Mouse (Mus musculus) gastrocnemius, adult 8-10 months (tissue): ENCODE measurements at regions not wholly inside any gene's neighbourhood (a gene's known extent, or its start where the extent isn't known, plus 50 kb on each side); places are given as distances from the start of the nearest gene placed in this dataset.
"Not testable (repeated sequence)": the region's sequence is repeated elsewhere in the genome, so short reads cannot be mapped to it uniquely, and the experiment has no call there.

ENCODE experiments used
- DNase-seq, 2 experiments: peaks; one replicate each; pipeline ENCODE4 v3.0.0; 2022; ENCODE audit warnings: low spot score in 2 of 2

DNA sequence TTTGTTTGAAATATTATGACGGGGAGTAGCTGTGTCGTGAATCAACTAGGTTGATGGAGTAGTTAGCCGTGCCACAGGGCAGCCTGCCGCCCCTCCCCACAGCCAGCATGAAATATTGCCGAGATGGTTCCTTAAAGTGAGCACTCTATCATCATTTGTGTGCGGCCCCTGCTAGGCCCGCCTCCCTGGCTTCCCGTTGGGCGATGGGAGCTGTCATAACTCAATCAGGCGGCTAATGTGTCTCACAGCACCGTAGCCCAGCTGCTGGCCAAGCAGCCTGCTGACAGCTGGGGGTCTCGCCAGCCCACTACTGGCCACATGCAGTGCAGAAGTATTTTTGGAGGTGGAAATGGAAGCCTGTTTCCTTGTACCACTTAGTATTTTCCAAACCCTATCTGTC, 140.9 kb downstream of the Sall1 start:
- DNase-seq = no peak

DNA sequence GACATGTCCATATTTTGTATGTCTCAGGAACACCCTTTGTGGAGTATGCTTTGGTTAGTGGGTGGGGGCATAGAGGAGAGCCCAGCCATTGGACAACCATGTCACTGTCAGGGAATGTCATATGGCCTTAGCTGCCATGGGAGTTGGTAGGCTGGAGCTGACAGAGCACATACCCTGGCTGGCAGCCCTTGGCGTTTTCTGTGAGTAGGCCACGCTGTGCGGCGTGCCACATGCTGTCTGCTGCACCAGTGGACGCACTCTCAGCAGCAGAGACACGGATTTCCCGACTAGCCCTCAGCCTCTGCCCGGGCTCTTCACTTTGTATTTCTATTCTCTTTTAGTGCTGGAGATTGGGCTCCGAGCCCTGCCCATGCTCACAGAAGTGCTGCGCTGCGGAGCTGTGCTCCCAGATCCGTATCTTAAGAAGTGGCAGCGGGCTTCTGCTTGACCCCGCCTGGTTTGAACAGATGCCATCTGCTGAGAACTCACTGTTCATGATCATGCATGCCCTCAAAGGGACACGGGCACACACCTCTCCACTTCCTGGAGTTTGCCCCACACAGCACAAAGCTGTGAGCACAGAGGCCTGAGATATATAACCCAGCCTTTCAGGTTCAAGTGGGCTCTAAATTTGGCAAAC, 160.1 kb downstream of the Sall1 start:
- no peak for DNase-seq

DNA sequence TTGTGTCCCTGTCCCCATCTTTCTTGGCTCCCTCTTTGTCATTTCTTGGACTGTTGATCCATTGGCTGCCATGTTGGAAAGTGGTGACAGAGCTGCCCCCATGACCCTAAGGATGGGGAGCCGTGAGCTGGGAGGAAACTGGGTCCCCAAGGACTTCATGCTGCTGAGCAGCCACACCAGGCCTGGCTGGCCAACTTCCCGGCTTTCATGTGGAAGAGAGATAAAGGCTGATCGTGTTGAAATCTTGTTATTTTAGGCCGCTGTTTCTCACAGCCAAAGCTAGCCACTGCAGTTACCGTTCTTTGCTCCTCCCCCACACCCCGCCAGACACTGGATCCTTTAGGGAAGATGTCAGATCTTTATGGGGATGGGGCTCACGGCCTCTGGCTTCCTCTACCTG, 164.1 kb downstream of the Sall1 start:
- no peak for DNase-seq

DNA sequence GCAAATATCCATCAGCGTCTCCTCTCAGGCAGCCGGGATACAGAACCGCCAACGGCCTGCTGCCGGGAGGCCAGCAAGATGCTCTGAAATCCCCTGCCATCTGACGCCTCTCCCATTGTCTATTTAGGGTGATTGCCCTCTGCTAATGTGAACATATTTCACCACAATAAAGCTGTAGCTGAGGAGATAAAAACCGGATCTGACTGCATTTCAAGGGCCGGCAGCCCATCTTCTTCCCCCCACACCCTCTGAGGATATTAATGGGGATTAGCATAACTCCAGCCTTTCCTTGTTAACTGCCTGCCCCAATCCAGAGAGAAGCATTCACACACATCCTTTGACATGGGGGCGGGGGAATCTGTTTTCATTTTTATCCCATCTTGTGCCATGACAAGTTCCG, 166.0 kb downstream of the Sall1 start:
- no peak for DNase-seq

DNA sequence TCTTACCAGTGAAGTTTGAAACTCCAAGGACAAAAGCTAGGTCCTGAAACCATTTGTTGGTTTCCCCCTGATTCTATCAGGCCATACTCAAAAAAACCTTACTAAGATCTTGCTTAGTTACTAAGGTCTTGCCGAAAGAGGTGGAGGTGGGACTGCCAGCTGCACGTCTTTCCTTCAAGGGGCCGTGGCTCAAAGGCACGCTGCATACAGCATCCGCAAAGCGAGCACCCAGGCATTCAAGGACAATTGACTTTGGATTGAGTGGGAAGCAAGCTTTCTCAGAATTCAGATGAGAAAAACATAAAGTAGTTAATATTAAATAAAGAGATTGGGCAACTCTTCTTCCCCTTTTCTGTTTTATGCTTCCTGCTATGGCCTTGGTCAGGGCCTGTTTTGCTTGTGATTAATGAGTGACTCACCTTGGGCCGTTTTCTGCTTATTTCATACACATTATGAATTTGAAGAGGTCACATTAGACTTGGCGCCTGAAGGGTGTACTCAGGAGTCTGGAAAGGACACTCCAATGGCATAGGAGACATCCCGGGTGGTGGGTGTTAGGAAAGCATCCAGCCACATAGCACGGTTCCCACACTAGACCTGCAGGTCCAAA, 166.1 kb downstream of the Cyld start:
- no peak for DNase-seq

DNA sequence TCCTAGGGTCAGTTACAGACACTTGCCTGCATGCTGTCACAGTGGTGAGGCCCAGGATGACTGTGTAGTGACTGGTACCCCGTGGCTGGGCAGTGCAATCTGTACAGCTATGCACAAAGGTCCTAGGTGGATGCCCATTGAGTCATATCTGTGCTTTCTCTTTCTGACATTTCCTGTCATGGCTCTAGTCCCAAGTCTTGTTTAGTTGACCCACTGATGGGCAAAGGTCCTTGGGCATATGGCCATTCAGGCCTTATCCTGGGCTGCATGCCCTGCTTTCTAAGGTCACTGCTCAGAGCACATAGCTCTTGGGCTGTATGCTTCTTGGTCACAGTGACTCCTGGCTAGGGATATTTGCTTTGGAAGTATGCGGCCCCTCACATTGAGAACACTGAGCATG, 160.4 kb downstream of the Cyld start:
- DNase-seq = no peak

DNA sequence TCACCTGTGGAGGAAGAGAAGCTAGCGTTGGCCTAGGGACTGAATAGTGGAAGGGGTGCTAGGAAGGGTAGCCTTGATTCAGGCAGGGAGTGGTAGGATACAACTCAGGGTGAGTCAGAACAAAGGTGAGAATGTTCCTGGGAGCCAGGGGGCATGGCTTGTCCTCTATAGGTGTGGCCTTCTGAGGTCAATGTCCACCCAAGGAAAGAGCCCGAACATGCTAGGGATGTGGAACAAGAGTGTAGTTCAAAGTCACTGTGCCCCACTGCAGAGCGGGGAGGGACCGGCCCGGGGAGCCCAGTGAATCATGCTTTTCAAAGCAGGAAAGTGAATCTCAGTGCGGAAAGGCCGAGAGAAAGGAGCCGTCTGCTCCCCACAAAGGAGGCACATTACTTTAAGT, 156.4 kb downstream of the Cyld start:
- no peak for DNase-seq

DNA sequence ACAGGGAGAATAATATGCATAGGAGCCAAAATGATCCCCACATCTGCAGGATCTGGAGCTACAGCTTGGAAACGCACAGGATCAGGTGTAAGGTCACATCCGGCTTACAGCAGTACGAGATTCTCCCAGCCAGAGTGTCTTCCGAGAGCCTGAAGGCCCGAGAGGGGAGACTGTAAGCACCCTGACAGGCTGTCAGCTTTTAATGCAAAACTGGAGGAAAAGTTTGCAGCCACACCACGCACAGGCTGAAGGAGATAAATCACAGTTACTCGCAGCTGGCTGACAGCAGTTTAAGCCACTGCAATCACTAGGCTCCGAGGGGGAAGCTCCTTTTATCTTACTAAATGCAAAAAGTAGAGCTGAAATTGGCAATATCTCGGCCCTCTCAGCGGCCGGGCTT, 149.1 kb downstream of the Cyld start:
- no peak for DNase-seq

DNA sequence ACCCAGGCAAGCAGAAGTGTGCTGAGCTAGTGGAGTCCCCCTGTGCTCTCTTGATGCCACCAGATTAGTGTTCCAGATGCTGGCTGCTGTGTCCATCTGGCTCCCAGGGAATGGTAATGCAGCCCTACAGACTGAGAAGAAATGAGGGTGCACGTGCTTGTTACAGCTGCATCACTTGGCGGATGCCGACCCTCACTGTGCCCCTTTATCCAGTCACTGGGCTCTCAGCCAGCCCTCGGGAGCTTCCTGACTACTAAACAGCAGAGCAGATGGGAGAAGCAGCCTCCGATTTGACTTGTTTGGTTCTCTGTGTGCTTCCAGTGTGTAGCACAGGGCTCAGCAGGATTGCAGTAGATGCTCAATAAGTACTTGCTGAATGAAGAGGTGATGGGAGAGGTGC, 147.5 kb downstream of the Cyld start:
- DNase-seq = no peak

DNA sequence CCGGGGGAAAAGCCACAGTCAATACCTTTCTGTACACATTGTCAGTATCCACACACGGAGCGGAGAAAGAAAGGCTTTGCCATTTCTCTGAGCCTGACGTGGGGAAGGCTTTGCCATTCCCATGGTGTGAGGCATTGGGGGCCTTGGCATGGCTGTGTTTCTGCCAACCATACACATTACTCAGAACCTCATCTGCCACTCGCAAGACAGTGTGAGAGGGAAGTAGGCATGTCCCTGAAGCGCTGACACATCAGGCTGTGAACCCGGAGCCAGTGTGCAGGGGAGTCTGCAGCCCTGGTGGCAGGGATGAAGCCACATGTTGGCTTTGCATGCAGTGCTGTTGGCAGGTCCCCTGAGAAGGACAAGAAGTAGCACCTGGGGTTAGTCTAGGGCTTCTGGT, 145.6 kb downstream of the Cyld start:
- DNase-seq = no peak

DNA sequence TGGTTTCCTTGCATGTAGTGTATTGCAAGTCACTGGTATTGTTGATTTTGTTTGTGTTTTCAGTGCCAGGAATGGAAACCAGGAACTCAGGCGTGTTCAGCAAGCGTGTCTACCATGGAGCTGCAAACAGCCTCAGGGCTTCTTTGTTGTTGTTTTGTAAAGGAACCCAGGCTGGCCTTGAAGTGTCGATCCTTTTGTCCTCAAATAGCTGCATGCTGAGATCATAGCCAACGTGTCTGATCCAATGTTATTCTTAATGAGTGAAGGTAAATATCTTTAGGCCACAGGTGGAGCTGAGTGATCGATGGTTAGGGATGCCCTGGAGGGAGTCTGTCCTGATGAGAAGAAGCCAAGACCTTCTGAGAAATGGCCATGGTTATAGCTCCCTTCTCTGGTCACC, 143.3 kb downstream of the Cyld start:
- no peak for DNase-seq

DNA sequence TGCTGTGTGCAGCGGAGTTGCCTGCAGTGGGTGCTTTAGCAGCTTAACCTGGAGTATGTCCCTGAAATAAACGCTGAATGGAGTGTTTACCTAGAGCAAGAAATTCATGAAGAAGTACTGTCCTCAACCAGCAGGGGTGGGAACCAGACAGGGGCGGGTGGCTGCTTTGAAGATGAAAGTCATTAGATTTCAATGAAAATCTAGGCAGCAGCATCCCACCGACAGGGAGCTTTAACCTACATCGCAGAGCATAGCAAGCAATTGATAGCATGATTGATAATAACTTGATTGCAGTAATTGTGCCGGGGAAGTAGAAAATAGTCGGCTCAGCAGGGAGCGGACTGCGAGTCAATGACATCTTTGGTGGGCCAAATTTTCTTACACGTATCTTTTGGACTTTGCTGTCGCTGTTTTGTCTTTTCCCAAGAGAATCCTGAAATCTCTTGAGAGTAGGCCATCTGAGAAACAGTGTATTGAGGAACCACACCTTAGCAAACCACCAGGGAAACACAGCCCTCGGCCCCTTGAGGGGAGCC, 139.0 kb downstream of the Cyld start:
- DNase-seq = no peak

DNA sequence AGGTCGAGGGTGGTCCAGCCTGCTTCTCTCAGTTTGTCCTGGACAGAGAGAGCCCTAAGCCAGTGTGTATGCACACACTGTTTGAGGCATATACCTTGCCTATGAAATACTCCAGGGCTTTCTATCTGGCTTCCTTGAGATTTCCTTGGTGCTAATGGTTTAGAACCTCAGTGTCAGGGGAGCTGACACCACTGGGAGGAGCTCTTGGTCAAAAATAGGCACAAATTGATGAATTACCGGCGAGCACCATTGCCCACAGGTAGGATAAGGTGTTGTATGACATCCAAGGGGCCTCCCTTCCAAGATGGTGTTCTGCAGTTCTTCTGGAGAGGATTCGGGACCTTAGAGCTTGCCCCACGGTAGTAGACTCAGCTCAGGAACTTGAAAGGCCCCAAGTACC, 129.0 kb downstream of the Cyld start:
- DNase-seq = no peak

DNA sequence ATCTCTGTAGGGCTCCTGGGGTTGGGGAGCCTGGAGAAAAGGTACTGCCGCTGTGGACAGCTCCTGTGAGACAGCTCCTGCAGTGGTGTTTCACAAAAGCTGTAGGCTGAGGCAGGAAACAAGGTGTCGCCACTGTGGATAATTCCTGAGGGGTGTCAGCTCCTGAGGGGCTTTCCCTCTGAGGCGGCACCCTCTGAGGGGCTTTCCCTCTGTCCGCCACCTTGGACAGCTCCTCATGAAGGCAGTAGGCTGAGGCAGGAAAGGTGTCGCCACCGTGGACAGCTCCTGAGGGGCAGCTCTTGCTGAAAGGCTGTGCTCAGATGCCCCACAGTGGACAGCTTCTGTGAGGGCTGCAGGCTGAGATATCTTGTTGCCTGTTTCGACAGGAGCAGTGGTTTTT, 127.1 kb downstream of the Cyld start:
- DNase-seq = no peak

DNA sequence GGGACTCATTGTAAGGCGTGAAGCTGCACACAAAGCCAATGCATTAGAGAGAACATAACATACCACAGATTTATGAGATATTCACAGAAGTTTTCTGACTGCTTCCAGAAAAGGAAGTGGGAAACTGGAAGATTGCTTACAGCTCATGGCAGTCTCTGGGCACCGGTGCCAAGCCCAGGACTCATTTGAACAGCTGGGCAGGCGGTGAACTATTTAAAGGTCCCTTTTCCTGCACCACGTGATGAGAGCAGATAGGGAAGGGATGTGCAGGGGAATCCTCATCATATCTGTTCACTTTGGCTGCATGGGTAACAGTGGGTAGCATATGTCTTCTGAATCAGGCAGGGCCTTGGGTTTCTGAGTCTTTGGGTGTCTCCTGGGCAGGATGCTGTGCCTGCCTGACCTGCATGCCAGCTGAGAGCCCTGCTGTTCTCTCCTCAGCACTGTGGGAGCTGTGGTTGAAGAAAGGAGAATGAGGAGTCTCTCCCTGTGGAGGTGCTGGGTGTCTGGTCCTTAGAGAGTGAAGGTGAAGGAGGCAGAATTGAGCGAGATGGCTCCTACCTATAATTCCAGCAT, 123.5 kb downstream of the Cyld start:
- DNase-seq = no peak

DNA sequence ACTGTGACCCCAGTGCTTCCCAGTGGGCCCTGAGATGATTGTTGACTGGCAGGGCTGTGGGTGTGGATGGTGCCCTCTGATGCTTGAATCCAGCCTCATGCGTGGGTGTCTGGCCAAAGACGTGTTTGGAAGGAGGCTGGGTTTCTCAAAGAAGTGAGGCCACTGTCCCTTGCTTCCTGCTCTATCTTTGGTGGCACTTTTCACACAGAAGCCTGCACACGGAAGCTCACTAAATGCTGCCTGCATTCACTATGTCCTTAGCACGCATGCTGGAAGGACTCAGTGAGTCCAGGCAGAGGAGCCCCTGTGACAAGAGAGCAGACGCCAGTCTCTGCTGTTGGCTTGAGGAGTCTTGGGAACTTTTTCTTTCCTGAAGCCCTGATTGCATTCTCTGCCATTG, 119.6 kb downstream of the Cyld start:
- DNase-seq = no peak

DNA sequence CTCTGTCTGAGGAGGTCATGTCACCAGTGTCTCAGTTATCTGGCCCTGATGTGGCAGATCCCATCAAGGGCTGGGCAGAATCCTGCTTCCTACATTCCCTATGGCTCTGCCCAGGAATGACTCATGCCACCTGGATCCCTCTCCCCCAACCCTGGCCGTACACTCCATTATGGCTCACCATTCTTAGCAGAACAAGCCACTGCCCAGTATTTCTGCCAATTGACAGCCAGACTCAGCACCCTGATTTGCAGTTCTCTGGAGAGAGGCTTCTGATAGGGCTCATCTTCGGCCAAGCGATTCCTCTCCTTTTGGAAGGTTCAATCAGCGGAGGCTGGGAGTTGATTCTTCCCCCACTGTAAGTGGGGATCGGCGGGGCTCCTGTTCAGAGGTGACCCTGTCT, 117.4 kb downstream of the Cyld start:
- DNase-seq = no peak

DNA sequence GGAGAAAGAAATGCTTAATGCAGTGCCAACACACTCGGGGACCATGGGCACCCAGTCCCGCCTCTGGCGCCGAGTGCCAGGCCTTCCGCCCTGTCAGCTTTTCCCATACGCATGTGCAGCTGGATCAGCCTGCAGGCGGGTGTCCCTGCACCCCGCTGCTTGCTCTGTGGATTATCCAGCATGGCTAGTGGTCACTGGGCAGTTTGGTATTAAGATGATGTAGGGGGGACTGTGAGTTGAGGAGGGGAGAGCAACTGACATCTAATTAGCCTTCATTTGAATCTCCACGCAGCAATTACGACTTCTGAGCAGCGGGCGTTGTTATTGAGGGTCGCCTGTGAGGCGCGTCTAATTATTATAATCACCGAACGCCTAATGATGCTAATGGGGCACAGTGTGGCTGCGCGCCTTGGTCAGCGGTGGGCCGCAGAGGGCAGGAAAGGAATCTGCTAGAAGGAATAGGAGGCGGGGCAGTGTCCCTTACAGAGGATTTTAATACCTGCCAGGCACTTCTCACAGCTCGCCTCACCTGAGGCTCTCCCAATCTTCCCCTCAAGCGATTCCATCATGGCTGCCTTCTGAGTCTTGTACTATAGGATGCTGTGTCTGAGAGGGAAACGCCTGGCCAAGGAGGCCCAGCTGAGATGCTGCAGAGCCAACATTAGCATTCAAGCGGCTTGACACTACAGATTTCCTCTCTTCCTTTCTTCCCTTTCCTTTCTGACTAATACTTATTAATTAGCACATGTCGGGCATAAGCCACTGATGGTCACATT, 116.3 kb downstream of the Cyld start:
- no peak for DNase-seq

DNA sequence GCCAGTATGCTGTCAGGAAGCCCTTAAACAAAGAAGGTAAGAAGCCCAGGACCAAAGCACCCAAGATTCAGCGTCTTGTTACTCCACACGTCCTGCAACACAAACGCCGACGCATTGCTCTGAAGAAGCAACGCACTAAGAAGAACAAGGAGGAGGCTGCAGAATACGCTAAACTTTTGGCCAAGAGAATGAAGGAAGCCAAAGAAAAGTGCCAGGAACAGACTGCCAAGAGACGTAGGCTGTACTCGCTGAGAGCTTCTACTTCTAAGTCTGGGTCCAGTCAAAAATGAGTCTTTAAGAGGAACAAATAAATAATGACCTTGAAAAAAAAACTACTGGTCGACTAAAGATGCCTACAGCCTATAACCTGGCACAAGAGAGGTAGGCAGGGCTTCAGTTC, 110.0 kb downstream of the Cyld start:
- DNase-seq = not testable (repeated sequence)
